Mouse (Mus musculus): Measurements from ENCODE around the gene Ush2a. TPM values are rescaled to one million over a fixed set of nuclear protein-coding genes. Genes with fewer than 3 reads are reported as not detected.

Gene Ush2a
- total and polyA plus RNA-seq, 3 experiments, result 0.11 TPM; not detected in 2

GRCm38 (mm10) chr1:188910656-188911055 is 648.8 kb downstream of the Ush2a start:
- no peak for ATAC-seq (ENCODE audit: extremely low read depth, insufficient number of reproducible peaks, low FRiP score, poor library complexity, severe bottlenecking)
- H3K4me1 ChIP-seq (ENCODE audit: insufficient read depth, low read depth, low read length), result no peaks in the 10 kb centered on the region
- no peaks in the 10 kb centered on the region for H3K27me3 ChIP-seq (ENCODE audit: insufficient read depth, low read length)
- no peak overlapping the region for H3K4me3 ChIP-seq (ENCODE audit: low read depth, low read length)
- DNase-seq (ENCODE audit: low spot score), result no peak
- H3K9me3 ChIP-seq (replicated peaks), result peaks cover 64% of the 10 kb centered on the region
- TF ChIP-seq GATA1 (IDR thresholded peaks at IDR 0.05; ENCODE audit: borderline replicate concordance, low read length), result no peak
- TF ChIP-seq POLR2AphosphoS5 (IDR thresholded peaks at IDR 0.05; ENCODE audit: insufficient replicate concordance, low read depth, low read length), result no peak
- TF ChIP-seq CTCF (IDR thresholded peaks at IDR 0.05; ENCODE audit: low read depth, low read length), result no peak
- TF ChIP-seq TAL1 (conservative IDR thresholded peaks at IDR 0.05; ENCODE audit: low read depth, low read length), result no peak
- no peak for TF ChIP-seq GATA2 (IDR thresholded peaks at IDR 0.05; ENCODE audit: borderline replicate concordance, low read depth, low read length)
- H3K36me3 ChIP-seq (replicated peaks), result no peaks in the 10 kb centered on the region

- H3K36me3 ChIP-seq (replicated peaks), result no peaks in the 10 kb centered on the region
- H3K4me3 ChIP-seq (ENCODE audit: low read depth, low read length), result no peak overlapping the region
- no peaks in the 10 kb centered on the region for H3K27me3 ChIP-seq (ENCODE audit: insufficient read depth, low read length)
- ATAC-seq (ENCODE audit: extremely low read depth, insufficient number of reproducible peaks, low FRiP score, poor library complexity, severe bottlenecking) (no peak), DNase-seq (ENCODE audit: low spot score) (no peak)
- TF ChIP-seq GATA2 (IDR thresholded peaks at IDR 0.05; ENCODE audit: borderline replicate concordance, low read depth, low read length) (no peak), TAL1 (conservative IDR thresholded peaks at IDR 0.05; ENCODE audit: low read depth, low read length) (no peak), CTCF (IDR thresholded peaks at IDR 0.05; ENCODE audit: low read depth, low read length) (no peak), POLR2AphosphoS5 (IDR thresholded peaks at IDR 0.05; ENCODE audit: insufficient replicate concordance, low read depth, low read length) (no peak), GATA1 (IDR thresholded peaks at IDR 0.05; ENCODE audit: borderline replicate concordance, low read length) (no peak)
- no peaks in the 10 kb centered on the region for H3K4me1 ChIP-seq (ENCODE audit: insufficient read depth, low read depth, low read length)
- H3K9me3 ChIP-seq (replicated peaks), result peaks cover 29% of the 10 kb centered on the region
Measured at GRCm38 (mm10) chr1:188919946-188920345, 658.1 kb downstream of the Ush2a start.

- no peak for ATAC-seq (ENCODE audit: extremely low read depth, insufficient number of reproducible peaks, low FRiP score, poor library complexity, severe bottlenecking)
- DNase-seq (ENCODE audit: low spot score), result no peak
- Histone ChIP-seq H3K4me3 (ENCODE audit: low read depth, low read length) (no peak overlapping the region), H3K36me3 (replicated peaks) (no peaks in the 10 kb centered on the region), H3K9me3 (replicated peaks) (peaks cover 36% of the 10 kb centered on the region), H3K27me3 (ENCODE audit: insufficient read depth, low read length) (no peaks in the 10 kb centered on the region), H3K4me1 (ENCODE audit: insufficient read depth, low read depth, low read length) (no peaks in the 10 kb centered on the region)
- TF ChIP-seq GATA2 (IDR thresholded peaks at IDR 0.05; ENCODE audit: borderline replicate concordance, low read depth, low read length), result no peak
- TF ChIP-seq POLR2AphosphoS5 (IDR thresholded peaks at IDR 0.05; ENCODE audit: insufficient replicate concordance, low read depth, low read length), result no peak
- TF ChIP-seq TAL1 (conservative IDR thresholded peaks at IDR 0.05; ENCODE audit: low read depth, low read length), result no peak
- TF ChIP-seq GATA1 (IDR thresholded peaks at IDR 0.05; ENCODE audit: borderline replicate concordance, low read length), result no peak
- TF ChIP-seq CTCF (IDR thresholded peaks at IDR 0.05; ENCODE audit: low read depth, low read length), result no peak
Measured at GRCm38 (mm10) chr1:188937246-188937780, 675.5 kb downstream of the Ush2a start.

- Histone ChIP-seq H3K27me3 (ENCODE audit: insufficient read depth, low read length) (no peaks in the 10 kb centered on the region), H3K36me3 (replicated peaks) (no peaks in the 10 kb centered on the region), H3K4me3 (ENCODE audit: low read depth, low read length) (no peak overlapping the region), H3K4me1 (ENCODE audit: insufficient read depth, low read depth, low read length) (no peaks in the 10 kb centered on the region), H3K9me3 (replicated peaks) (peaks cover 43% of the 10 kb centered on the region)
- no peak for ATAC-seq (ENCODE audit: extremely low read depth, insufficient number of reproducible peaks, low FRiP score, poor library complexity, severe bottlenecking)
- no peak for TF ChIP-seq GATA2 (IDR thresholded peaks at IDR 0.05; ENCODE audit: borderline replicate concordance, low read depth, low read length)
- no peak for TF ChIP-seq GATA1 (IDR thresholded peaks at IDR 0.05; ENCODE audit: borderline replicate concordance, low read length)
- TF ChIP-seq POLR2AphosphoS5 (IDR thresholded peaks at IDR 0.05; ENCODE audit: insufficient replicate concordance, low read depth, low read length), result no peak
- no peak for TF ChIP-seq CTCF (IDR thresholded peaks at IDR 0.05; ENCODE audit: low read depth, low read length)
- no peak for TF ChIP-seq TAL1 (conservative IDR thresholded peaks at IDR 0.05; ENCODE audit: low read depth, low read length)
- DNase-seq (ENCODE audit: low spot score), result no peak
Measured at GRCm38 (mm10) chr1:188945326-188945725, 683.5 kb downstream of the Ush2a start.

GRCm38 (mm10) chr1:188946849-188947248 is 685.0 kb downstream of the Ush2a start:
- H3K27me3 ChIP-seq (ENCODE audit: insufficient read depth, low read length), result no peaks in the 10 kb centered on the region
- H3K9me3 ChIP-seq (replicated peaks), result peaks cover 42% of the 10 kb centered on the region
- TF ChIP-seq GATA2 (IDR thresholded peaks at IDR 0.05; ENCODE audit: borderline replicate concordance, low read depth, low read length) (no peak), TAL1 (conservative IDR thresholded peaks at IDR 0.05; ENCODE audit: low read depth, low read length) (no peak), GATA1 (IDR thresholded peaks at IDR 0.05; ENCODE audit: borderline replicate concordance, low read length) (no peak), CTCF (IDR thresholded peaks at IDR 0.05; ENCODE audit: low read depth, low read length) (no peak), POLR2AphosphoS5 (IDR thresholded peaks at IDR 0.05; ENCODE audit: insufficient replicate concordance, low read depth, low read length) (no peak)
- H3K36me3 ChIP-seq (replicated peaks), result no peaks in the 10 kb centered on the region
- DNase-seq (ENCODE audit: low spot score) (no peak), ATAC-seq (ENCODE audit: extremely low read depth, insufficient number of reproducible peaks, low FRiP score, poor library complexity, severe bottlenecking) (no peak)
- no peaks in the 10 kb centered on the region for H3K4me1 ChIP-seq (ENCODE audit: insufficient read depth, low read depth, low read length)
- no peak overlapping the region for H3K4me3 ChIP-seq (ENCODE audit: low read depth, low read length)

GRCm38 (mm10) chr1:188947794-188948193 is 686.0 kb downstream of the Ush2a start:
- no peak for ATAC-seq (ENCODE audit: extremely low read depth, insufficient number of reproducible peaks, low FRiP score, poor library complexity, severe bottlenecking)
- no peaks in the 10 kb centered on the region for H3K27me3 ChIP-seq (ENCODE audit: insufficient read depth, low read length)
- no peak for DNase-seq (ENCODE audit: low spot score)
- peaks cover 34% of the 10 kb centered on the region for H3K9me3 ChIP-seq (replicated peaks)
- no peaks in the 10 kb centered on the region for H3K36me3 ChIP-seq (replicated peaks)
- TF ChIP-seq GATA2 (IDR thresholded peaks at IDR 0.05; ENCODE audit: borderline replicate concordance, low read depth, low read length), result no peak
- TF ChIP-seq CTCF (IDR thresholded peaks at IDR 0.05; ENCODE audit: low read depth, low read length), result no peak
- no peak for TF ChIP-seq TAL1 (conservative IDR thresholded peaks at IDR 0.05; ENCODE audit: low read depth, low read length)
- TF ChIP-seq POLR2AphosphoS5 (IDR thresholded peaks at IDR 0.05; ENCODE audit: insufficient replicate concordance, low read depth, low read length), result no peak
- TF ChIP-seq GATA1 (IDR thresholded peaks at IDR 0.05; ENCODE audit: borderline replicate concordance, low read length), result no peak
- no peak overlapping the region for H3K4me3 ChIP-seq (ENCODE audit: low read depth, low read length)
- no peaks in the 10 kb centered on the region for H3K4me1 ChIP-seq (ENCODE audit: insufficient read depth, low read depth, low read length)
